Mouse (Mus musculus) bone marrow macrophage, adult 2 months (primary cell): Measurements from ENCODE around the gene Sox5.

Source experiments
- CTCF ChIP-seq: IDR thresholded peaks from 2 replicates; pipeline ENCODE4 v1.5.1; 2012; ENCODE audit warnings: low read depth, mild to moderate bottlenecking, low read length, moderate library complexity
- POLR2A ChIP-seq: IDR thresholded peaks from 2 replicates; pipeline ENCODE4 v1.6.1; 2012; ENCODE audit warnings: mild to moderate bottlenecking, low read depth, low read length, borderline replicate concordance

- TF ChIP-seq CTCF (no peak), POLR2A (no peak)
Measured at GRCm38 (mm10) chr6:144086096-144086810, 695.5 kb downstream of the Sox5 start.
